Mouse (Mus musculus) forebrain, embryonic 13.5 days (tissue): ENCODE measurements around the gene Tpsg1. TPM values are rescaled to one million over a fixed set of nuclear protein-coding genes. Genes with fewer than 3 reads are reported as not detected.

Source experiments
- polyA plus RNA-seq: library from polyadenylated mRNA; unstranded; fragments of >200 nt; fragmentation: Nextera tagmentation; extraction: Ambion mirVana; gene quantifications from 2 replicates; pipeline ENCODE4 v1.2.1, GENCODE M21; 2015

The Tpsg1 gene
- polyA plus RNA-seq, 1 experiment from 2014 or later, result 0.66 TPM

Other genes with a start within 250 kb of the Tpsg1 start
- gene Ptx4, start 248.5 kb upstream of the Tpsg1 start, polyA plus RNA-seq, result not detected in 2 replicates
- gene Clcn7, start 235.9 kb upstream of the Tpsg1 start, polyA plus RNA-seq, result 23.6 and 29.6 TPM in 2 replicates
- gene Ccdc154, start 206.8 kb upstream of the Tpsg1 start, polyA plus RNA-seq, result not detected in 2 replicates
- gene Gm38655, start 193.8 kb upstream of the Tpsg1 start, polyA plus RNA-seq, result not detected in 2 replicates
- gene BC003965, start 184.7 kb upstream of the Tpsg1 start, polyA plus RNA-seq, result 38.3 and 38.6 TPM in 2 replicates
- gene Unkl, start 180.9 kb upstream of the Tpsg1 start, polyA plus RNA-seq, result 7.9 and 10.6 TPM in 2 replicates
- gene Gnptg, start 129.1 kb upstream of the Tpsg1 start, polyA plus RNA-seq, result 71.9 and 74.8 TPM in 2 replicates
- gene Tsr3, start 129.1 kb upstream of the Tpsg1 start, polyA plus RNA-seq, result 63.3 and 64.3 TPM in 2 replicates
- 3.6 and 5.2 TPM in 2 replicates for gene Baiap3, start 112.9 kb upstream of the Tpsg1 start, polyA plus RNA-seq
- 755 and 766 TPM in 2 replicates for gene Ube2i, start 94.7 kb upstream of the Tpsg1 start, polyA plus RNA-seq
- gene Prss34, start 70.9 kb upstream of the Tpsg1 start, polyA plus RNA-seq, result not detected in 2 replicates
- gene Prss28, start 60.6 kb upstream of the Tpsg1 start, polyA plus RNA-seq, result not detected in 2 replicates
- gene Prss29, start 50.6 kb upstream of the Tpsg1 start, polyA plus RNA-seq, result not detected in 2 replicates
- gene Tpsab1, start 23.7 kb upstream of the Tpsg1 start, polyA plus RNA-seq, result not detected in 2 replicates
- not detected in 2 replicates for gene Tpsb2, start 3.0 kb upstream of the Tpsg1 start, polyA plus RNA-seq
- gene Cacna1h, start 64.5 kb downstream of the Tpsg1 start, polyA plus RNA-seq, result 7.9 and 9.1 TPM in 2 replicates
- gene Tekt4, start 85.3 kb downstream of the Tpsg1 start, polyA plus RNA-seq, result 0.57 and 0.82 TPM in 2 replicates
- 0.10 and 0.11 TPM in 2 replicates for gene Sstr5, start 128.0 kb downstream of the Tpsg1 start, polyA plus RNA-seq
- 15.3 and 17.5 TPM in 2 replicates for gene Sox8, start 201.4 kb downstream of the Tpsg1 start, polyA plus RNA-seq
- 19.7 and 20.9 TPM in 2 replicates for gene Lmf1, start 209.8 kb downstream of the Tpsg1 start, polyA plus RNA-seq